Mouse (Mus musculus) brain, embryonic 18.5 days (tissue): ENCODE measurements around the gene Cox7a1.
A peak's percentile ranks its signal among the peaks of the same experiment; 100 is the strongest.

Experiments
- DNase-seq: peaks from one replicate; pipeline ENCODE4 v3.0.0-alpha.2; 2012; ENCODE audit warnings: low read depth, low spot score

The Cox7a1 gene

GRCm38 (mm10) chr7:30220008-30220356, 36.0 kb downstream of the Cox7a1 start:
- DNase-seq: no peak

GRCm38 (mm10) chr7:30221433-30221832, 37.5 kb downstream of the Cox7a1 start:
- no peak for DNase-seq

- no peak for DNase-seq
Measured at GRCm38 (mm10) chr7:30222205-30222604, 38.3 kb downstream of the Cox7a1 start.

GRCm38 (mm10) chr7:30224206-30224605, 40.3 kb downstream of the Cox7a1 start:
- no peak for DNase-seq

GRCm38 (mm10) chr7:30231328-30231668, 47.4 kb downstream of the Cox7a1 start:
- DNase-seq: no peak

- peak; percentile 99 for DNase-seq
Measured at GRCm38 (mm10) chr7:30231669-30232454, 47.9 kb downstream of the Cox7a1 start, which contains the start of the genes Polr2i and Tbcb. TSS of gene Polr2i (plus strand) at chr7:30231948. TSS of gene Tbcb (minus strand) at chr7:30232272.

GRCm38 (mm10) chr7:30232631-30233148, 48.7 kb downstream of the Cox7a1 start:
- DNase-seq: no peak

- DNase-seq: no peak
Measured at GRCm38 (mm10) chr7:30233387-30233786, 49.4 kb downstream of the Cox7a1 start.

- no peak for DNase-seq
Measured at GRCm38 (mm10) chr7:30234276-30234858, 50.4 kb downstream of the Cox7a1 start.

- no peak for DNase-seq
Measured at GRCm38 (mm10) chr7:30235091-30235490, 51.1 kb downstream of the Cox7a1 start.

GRCm38 (mm10) chr7:30235625-30236024, 51.7 kb downstream of the Cox7a1 start, which contains the start of gene Ovol3:
TSS of gene Ovol3 (minus strand) at chr7:30235725.
- DNase-seq: no peak
